Mouse (Mus musculus): ENCODE measurements around the gene Rps27rt.

DNA sequence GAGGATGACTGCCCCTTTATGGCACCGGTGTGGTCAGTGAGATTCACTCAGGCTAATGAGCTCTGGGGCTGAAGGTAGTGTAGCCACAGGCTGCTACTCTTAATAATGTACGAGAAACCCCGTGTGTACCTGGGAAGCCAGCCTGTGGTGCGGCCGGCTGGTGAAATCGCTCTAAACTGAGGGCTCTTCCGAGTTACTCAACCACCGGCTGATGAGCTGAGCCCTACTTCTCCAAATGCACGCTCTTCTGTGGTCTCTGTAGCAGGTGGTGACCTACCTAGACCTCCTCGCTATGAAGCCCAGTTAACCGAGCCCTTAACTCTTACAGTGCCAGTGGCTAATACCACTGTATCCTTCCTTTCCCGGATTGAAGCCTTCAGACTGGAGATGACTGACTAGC, 29.8 kb upstream of the Rps27rt start:
- TF ChIP-seq CTCF (IDR thresholded peaks at IDR 0.05; ENCODE audit: low read depth, low read length) (no peak), POLR2A (IDR thresholded peaks at IDR 0.05; ENCODE audit: borderline replicate concordance, low read depth, low read length) (no peak)

Data from bone marrow macrophage, adult 2 months (primary cell).